Mouse (Mus musculus): ENCODE results near the gene Pnmal2. TPM values are rescaled to one million over a fixed set of nuclear protein-coding genes. Genes with fewer than 3 reads are reported as not detected.
A peak's percentile ranks its signal among the peaks of the same experiment; 100 is the strongest.

Pnmal2 gene
- polyA plus RNA-seq (2015; fragmentation: Nextera tagmentation; extraction: Ambion mirVana), result 4.7 and 6.2 TPM in 2 replicates

- ATAC-seq (replicated peaks; ENCODE audit: insufficient number of reproducible peaks, insufficient read depth, low FRiP score, low read depth), result peak; percentile 83
- H3K4me1 ChIP-seq (replicated peaks), result peaks cover 61% of the 10 kb centered on the region
- peak within 1 kb of the TSS; percentile 95 for H3K4me2 ChIP-seq
- H3K27ac ChIP-seq, result peak within 1 kb of the TSS; percentile 42; the same call in 1 of the 2 replicates
- H3K9ac ChIP-seq, result peak within 1 kb of the TSS; percentile 75
- H3K4me3 ChIP-seq, result peak within 1 kb of the TSS; percentile 69
- H3K9me3 ChIP-seq (replicated peaks), result no peaks in the 10 kb centered on the region
- 18% methylated on average over 36 of the region's 36 CpGs for WGBS
- H3K36me3 ChIP-seq, result no peaks in the 10 kb centered on the region
- H3K27me3 ChIP-seq, result peaks cover 39% of the 10 kb centered on the region
These were observed at the start of gene Pnmal2 for GRCm38 (mm10) chr7:16944061-16944807. Pnmal2 (plus strand) TSS chr7:16944682.

GRCm38 (mm10) chr7:16895000-16895399 is 49.5 kb upstream of the Pnmal2 start:
- Histone ChIP-seq H3K27ac (no peak overlapping the region), H3K4me3 (peak overlapping the region; percentile 28), H3K9ac (no peak overlapping the region)

GRCm38 (mm10) chr7:16895511-16895910 is 49.0 kb upstream of the Pnmal2 start:
- H3K4me2 ChIP-seq, result peak overlapping the region; percentile 56
- no peaks in the 10 kb centered on the region for H3K9me3 ChIP-seq (replicated peaks)
- ATAC-seq (replicated peaks; ENCODE audit: insufficient number of reproducible peaks, insufficient read depth, low FRiP score, low read depth), result no peak
- 31% methylated on average over 10 of the region's 10 CpGs for WGBS
- peak overlapping the region; percentile 28 for H3K4me3 ChIP-seq
- peaks cover 42% of the 10 kb centered on the region for H3K27me3 ChIP-seq
- no peak overlapping the region for H3K27ac ChIP-seq
- no peak overlapping the region for H3K9ac ChIP-seq
- peaks cover 29% of the 10 kb centered on the region for H3K4me1 ChIP-seq (replicated peaks)
- H3K36me3 ChIP-seq, result no peaks in the 10 kb centered on the region

More at GRCm38 (mm10) chr7:16895000-16895399, 49.5 kb upstream of the Pnmal2 start:
- peak overlapping the region; percentile 56 for H3K4me2 ChIP-seq
- peak; percentile 3; the same call in 1 of the 2 replicates for ATAC-seq (replicated peaks; ENCODE audit: insufficient number of reproducible peaks, insufficient read depth, low FRiP score, low read depth)
- no peaks in the 10 kb centered on the region for H3K9me3 ChIP-seq (replicated peaks)
- H3K36me3 ChIP-seq, result no peaks in the 10 kb centered on the region
- H3K27me3 ChIP-seq, result peaks cover 37% of the 10 kb centered on the region
- H3K4me1 ChIP-seq (replicated peaks), result peaks cover 31% of the 10 kb centered on the region
- 1% methylated on average over 24 of the region's 24 CpGs for WGBS

- 30% methylated on average over 5 of the region's 5 CpGs for WGBS
- peaks cover 43% of the 10 kb centered on the region for H3K27me3 ChIP-seq
- H3K4me1 ChIP-seq (replicated peaks), result peaks cover 11% of the 10 kb centered on the region
- no peak overlapping the region for H3K4me2 ChIP-seq
- no peak overlapping the region for H3K4me3 ChIP-seq
- H3K9me3 ChIP-seq (replicated peaks), result no peaks in the 10 kb centered on the region
- H3K9ac ChIP-seq, result no peak overlapping the region
- ATAC-seq (replicated peaks; ENCODE audit: insufficient number of reproducible peaks, insufficient read depth, low FRiP score, low read depth), result no peak
- H3K36me3 ChIP-seq, result no peaks in the 10 kb centered on the region
- H3K27ac ChIP-seq, result no peak overlapping the region
These were observed 44.0 kb upstream of the Pnmal2 start for GRCm38 (mm10) chr7:16900526-16900925.

GRCm38 (mm10) chr7:16903439-16903955 is 41.0 kb upstream of the Pnmal2 start:
- Histone ChIP-seq H3K4me1 (replicated peaks) (peaks cover 40% of the 10 kb centered on the region), H3K27me3 (peaks cover 55% of the 10 kb centered on the region), H3K36me3 (no peaks in the 10 kb centered on the region), H3K9ac (no peak overlapping the region), H3K4me2 (no peak overlapping the region), H3K9me3 (replicated peaks) (no peaks in the 10 kb centered on the region), H3K4me3 (no peak overlapping the region), H3K27ac (no peak overlapping the region)
- WGBS, result 78% methylated on average over 2 of the region's 2 CpGs
- no peak for ATAC-seq (replicated peaks; ENCODE audit: insufficient number of reproducible peaks, insufficient read depth, low FRiP score, low read depth)

- no peak overlapping the region for H3K4me2 ChIP-seq
- peaks cover 47% of the 10 kb centered on the region for H3K4me1 ChIP-seq (replicated peaks)
- no peaks in the 10 kb centered on the region for H3K9me3 ChIP-seq (replicated peaks)
- H3K4me3 ChIP-seq, result no peak overlapping the region
- ATAC-seq (replicated peaks; ENCODE audit: insufficient number of reproducible peaks, insufficient read depth, low FRiP score, low read depth), result no peak; the same call in 1 of the 2 replicates
- H3K36me3 ChIP-seq, result no peaks in the 10 kb centered on the region
- 42% methylated on average over 9 of the region's 10 CpGs for WGBS
- no peak overlapping the region for H3K27ac ChIP-seq
- no peak overlapping the region for H3K9ac ChIP-seq
- H3K27me3 ChIP-seq, result peaks cover 62% of the 10 kb centered on the region
These were observed 40.3 kb upstream of the Pnmal2 start for GRCm38 (mm10) chr7:16904120-16904675.

GRCm38 (mm10) chr7:16905491-16906021 is 38.9 kb upstream of the Pnmal2 start:
- peaks cover 54% of the 10 kb centered on the region for H3K4me1 ChIP-seq (replicated peaks)
- 43% methylated on average over 9 of the region's 9 CpGs for WGBS
- H3K4me2 ChIP-seq, result no peak overlapping the region

GRCm38 (mm10) chr7:16906281-16906680 is 38.2 kb upstream of the Pnmal2 start, which contains the start of gene Ptgir:
Ptgir (plus strand) TSS chr7:16906490.
- H3K36me3 ChIP-seq, result no peaks in the 10 kb centered on the region
- peak within 1 kb of the TSS; percentile 10 for H3K27ac ChIP-seq
- no peak for ATAC-seq (replicated peaks; ENCODE audit: insufficient number of reproducible peaks, insufficient read depth, low FRiP score, low read depth)
- WGBS, result 34% methylated on average over 6 of the region's 6 CpGs
- no peaks in the 10 kb centered on the region for H3K9me3 ChIP-seq (replicated peaks)
- peaks cover 54% of the 10 kb centered on the region for H3K4me1 ChIP-seq (replicated peaks)
- H3K27me3 ChIP-seq, result peaks cover 63% of the 10 kb centered on the region
- no peak within 1 kb of the TSS for H3K9ac ChIP-seq
- H3K4me3 ChIP-seq, result no peak within 1 kb of the TSS
- H3K4me2 ChIP-seq, result peak within 1 kb of the TSS; percentile 25

More at GRCm38 (mm10) chr7:16905491-16906021, 38.9 kb upstream of the Pnmal2 start:
- H3K27ac ChIP-seq, result peak overlapping the region; percentile 10
- no peak overlapping the region for H3K4me3 ChIP-seq
- H3K36me3 ChIP-seq, result no peaks in the 10 kb centered on the region
- no peak overlapping the region for H3K9ac ChIP-seq
- H3K27me3 ChIP-seq, result peaks cover 62% of the 10 kb centered on the region
- no peak for ATAC-seq (replicated peaks; ENCODE audit: insufficient number of reproducible peaks, insufficient read depth, low FRiP score, low read depth)
- no peaks in the 10 kb centered on the region for H3K9me3 ChIP-seq (replicated peaks)

- 84% methylated on average over 41 of the region's 41 CpGs for WGBS
- Histone ChIP-seq H3K4me2 (peak overlapping the region; percentile 25), H3K36me3 (no peaks in the 10 kb centered on the region), H3K4me3 (no peak overlapping the region), H3K9ac (no peak overlapping the region), H3K4me1 (replicated peaks) (peaks cover 54% of the 10 kb centered on the region), H3K27ac (no peak overlapping the region), H3K9me3 (replicated peaks) (no peaks in the 10 kb centered on the region), H3K27me3 (peaks cover 62% of the 10 kb centered on the region)
- no peak for ATAC-seq (replicated peaks; ENCODE audit: insufficient number of reproducible peaks, insufficient read depth, low FRiP score, low read depth)
These were observed 37.5 kb upstream of the Pnmal2 start for GRCm38 (mm10) chr7:16906889-16907559.

GRCm38 (mm10) chr7:16907842-16908241 is 36.6 kb upstream of the Pnmal2 start:
- H3K4me3 ChIP-seq, result no peak overlapping the region
- H3K9ac ChIP-seq, result no peak overlapping the region; the same call in 1 of the 2 replicates
- H3K4me2 ChIP-seq, result peak overlapping the region; percentile 25
- H3K4me1 ChIP-seq (replicated peaks), result peaks cover 54% of the 10 kb centered on the region
- H3K27ac ChIP-seq, result no peak overlapping the region
- ATAC-seq (replicated peaks; ENCODE audit: insufficient number of reproducible peaks, insufficient read depth, low FRiP score, low read depth), result no peak
- no peaks in the 10 kb centered on the region for H3K36me3 ChIP-seq
- WGBS, result 15% methylated on average over 7 of the region's 7 CpGs
- H3K9me3 ChIP-seq (replicated peaks), result no peaks in the 10 kb centered on the region
- H3K27me3 ChIP-seq, result peaks cover 54% of the 10 kb centered on the region

GRCm38 (mm10) chr7:16908367-16908766 is 36.1 kb upstream of the Pnmal2 start:
- WGBS, result 26% methylated on average over 11 of the region's 11 CpGs

More at GRCm38 (mm10) chr7:16908367-16908766, 36.1 kb upstream of the Pnmal2 start:
- Histone ChIP-seq H3K36me3 (no peaks in the 10 kb centered on the region), H3K27me3 (peaks cover 49% of the 10 kb centered on the region), H3K4me3 (no peak overlapping the region), H3K27ac (no peak overlapping the region), H3K9me3 (replicated peaks) (no peaks in the 10 kb centered on the region), H3K9ac (no peak overlapping the region; the same call in 1 of the 2 replicates), H3K4me2 (peak overlapping the region; percentile 25), H3K4me1 (replicated peaks) (peaks cover 54% of the 10 kb centered on the region)
- ATAC-seq (replicated peaks; ENCODE audit: insufficient number of reproducible peaks, insufficient read depth, low FRiP score, low read depth), result no peak
